Mouse (Mus musculus) heart, adult 2 months (tissue): ENCODE measurements around the gene Capzb.

Source experiments
- CTCF ChIP-seq: fragments of 200-600 bp; IDR thresholded peaks from 2 replicates; pipeline ENCODE4 v1.8.1; 2022; ENCODE audit warnings: antibody characterized with exemption, mild to moderate bottlenecking, moderate library complexity
- EP300 ChIP-seq: fragments of 200-500 bp; IDR thresholded peaks from 2 replicates; pipeline ENCODE4 v1.6.1; 2011; ENCODE audit warnings: low read depth, low read length, control low read depth; ENCODE audit not compliant: insufficient read depth
- POLR2A ChIP-seq: fragments of 200-500 bp; IDR thresholded peaks from 2 replicates; pipeline ENCODE4 v1.6.1; 2011; ENCODE audit warnings: mild to moderate bottlenecking, low read depth, low read length, control low read depth; ENCODE audit not compliant: insufficient read depth

DNA sequence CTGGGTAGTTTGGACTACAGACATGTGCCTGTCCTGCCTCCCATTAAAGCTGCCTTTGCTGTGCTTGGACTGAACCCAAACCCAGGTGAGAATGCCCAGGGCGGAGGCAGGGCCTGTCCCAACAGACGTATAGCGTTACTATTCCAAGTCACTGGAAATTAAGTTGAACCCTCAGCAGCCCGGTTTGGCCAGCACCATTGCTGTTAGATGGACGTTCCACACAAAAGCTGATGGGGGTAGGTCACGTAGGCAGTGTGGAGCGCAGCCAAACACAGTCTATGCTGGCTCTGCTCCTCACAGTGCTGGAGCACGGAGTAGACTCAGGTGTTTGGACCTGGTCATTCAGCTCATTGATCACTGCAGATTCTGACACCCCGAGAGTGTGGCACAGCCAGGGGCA, 60.5 kb downstream of the Capzb start:
- TF ChIP-seq CTCF, result no peak
- TF ChIP-seq EP300, result no peak
- no peak for TF ChIP-seq POLR2A
